Mouse (Mus musculus) heart, postnatal 36 days (tissue): ENCODE data around the gene Pawr. TPM values are rescaled to one million over a fixed set of nuclear protein-coding genes. Genes with fewer than 3 reads are reported as not detected.

ENCODE experiments used
- DNase-seq, 2 experiments: peaks; one replicate each; pipeline ENCODE4 v3.0.0; 2021 to 2022
- intact Hi-C: fragments of 180-260 bp; cut with DNase I; formaldehyde crosslinking; loops from one replicate; pipeline ENCODE4 v1.15.1; 2025
- total RNA-seq, 2 experiments: library from RNA; stranded (reverse); gene quantifications; 2 replicates each; pipeline ENCODE4 v1.2.3; 2021

The Pawr gene
- total RNA-seq, 2 experiments from 2014 or later = 3.2 to 3.5 TPM

DNA sequence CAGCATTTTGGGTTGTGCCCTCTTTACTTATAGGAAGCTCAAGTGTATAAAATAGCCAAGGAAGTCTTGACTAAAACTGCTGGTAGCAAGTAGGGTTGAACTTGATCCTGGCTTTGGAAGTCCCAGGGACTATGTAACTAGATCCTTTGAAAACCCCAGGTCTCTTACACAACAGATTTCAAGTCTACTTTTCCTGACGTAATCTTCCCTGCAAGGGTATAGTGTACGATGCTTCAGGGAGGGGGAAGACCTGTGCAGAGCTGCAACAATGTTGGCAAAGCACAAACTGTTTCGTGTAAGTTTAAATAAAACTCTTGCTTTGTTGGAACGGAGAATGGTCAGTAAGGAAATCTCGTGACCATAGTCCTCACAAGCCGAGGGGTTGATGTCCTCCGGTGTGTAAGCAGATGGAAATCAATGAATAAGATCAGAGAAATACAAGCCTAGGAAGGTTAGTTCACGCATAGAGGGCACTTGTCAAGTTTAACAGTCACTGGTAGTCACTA is 56.5 kb downstream of the Pawr start:
- intact Hi-C loops = no loop called here
- DNase-seq = no peak

DNA sequence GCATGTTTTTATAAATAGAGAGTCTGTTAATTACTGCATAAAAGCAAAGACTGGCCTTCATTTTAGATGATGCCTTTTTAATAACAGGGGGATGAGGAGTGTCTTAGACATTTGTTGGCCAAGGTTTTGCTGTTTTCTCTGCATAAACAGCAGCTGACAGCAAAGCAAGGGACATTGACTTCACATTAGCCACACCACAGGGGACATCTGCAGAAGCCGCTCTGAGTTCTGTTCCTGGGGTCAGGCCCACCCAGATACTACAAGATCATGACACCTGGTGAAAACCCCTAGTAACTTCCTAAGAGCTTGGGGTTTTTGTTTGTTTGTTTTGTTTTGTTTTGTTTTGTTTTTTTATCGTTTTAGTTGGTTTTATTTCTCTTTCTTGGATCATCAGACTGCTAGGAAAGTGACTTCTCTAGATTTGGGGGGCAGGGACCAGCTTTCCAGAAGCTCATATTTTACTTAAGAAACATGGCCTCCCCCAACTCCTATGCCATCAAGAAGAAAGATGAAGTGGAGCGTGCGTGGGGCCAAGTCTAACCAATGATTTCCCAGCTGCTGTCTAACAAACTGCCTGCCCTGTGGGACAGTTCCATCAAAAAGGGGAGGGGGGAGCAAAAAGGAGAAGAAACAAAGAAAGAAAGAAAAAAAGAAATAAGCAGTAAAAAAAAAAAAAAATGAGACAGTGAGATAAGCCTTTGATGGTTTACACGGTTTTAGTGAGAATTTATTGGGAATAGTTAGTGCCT is 57.4 kb downstream of the Pawr start:
- DNase-seq = no peak
- intact Hi-C loops = no loop called here

DNA sequence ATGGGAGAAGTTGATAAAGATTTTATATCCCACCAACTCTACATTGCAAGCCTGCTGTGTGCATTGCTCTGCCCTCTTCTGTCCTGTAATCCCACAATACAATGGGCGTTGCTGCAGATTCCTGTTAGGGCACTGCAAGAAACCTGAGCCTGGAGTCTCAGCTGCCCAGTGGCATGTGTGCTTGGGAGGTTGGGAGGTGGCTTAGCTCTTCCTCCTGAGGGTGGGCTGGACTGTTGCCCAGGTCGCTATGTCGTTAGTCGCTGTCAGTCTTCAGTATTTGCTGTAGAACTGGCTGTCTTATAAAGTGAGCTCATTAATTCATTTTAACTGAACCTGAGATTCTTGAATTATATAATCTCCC is 58.0 kb downstream of the Pawr start:
- no peak for DNase-seq

DNA sequence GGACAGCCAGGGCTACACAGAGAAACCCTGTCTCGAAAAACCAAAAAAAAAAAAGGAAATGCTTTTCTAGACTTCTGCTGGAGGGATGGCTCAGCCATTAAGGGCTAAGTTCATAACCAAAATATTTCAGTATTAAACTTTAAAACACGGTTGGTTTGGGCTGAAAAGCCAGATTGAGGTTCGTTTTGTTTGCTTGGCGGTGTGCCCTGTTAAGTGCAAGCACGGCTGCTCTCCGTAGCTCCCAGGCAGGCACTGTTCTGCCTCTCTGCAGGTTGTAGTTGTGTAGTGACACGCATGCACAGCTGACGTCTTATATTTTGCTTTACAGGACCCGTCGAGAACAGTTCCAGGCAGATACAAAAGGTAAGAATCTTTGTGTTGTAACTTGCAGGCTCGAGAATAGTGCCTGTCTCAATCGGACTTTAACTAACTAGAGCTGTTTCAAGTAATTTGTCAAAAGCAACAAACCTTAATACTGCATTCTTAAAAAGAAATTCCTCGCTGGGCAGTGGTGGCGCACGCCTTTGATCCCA is 59.5 kb downstream of the Pawr start:
- no peak for DNase-seq
- intact Hi-C loops = no loop called here

More for the DNA sequence above, 58.0 kb downstream of the Pawr start:
- intact Hi-C loops = no loop called here

DNA sequence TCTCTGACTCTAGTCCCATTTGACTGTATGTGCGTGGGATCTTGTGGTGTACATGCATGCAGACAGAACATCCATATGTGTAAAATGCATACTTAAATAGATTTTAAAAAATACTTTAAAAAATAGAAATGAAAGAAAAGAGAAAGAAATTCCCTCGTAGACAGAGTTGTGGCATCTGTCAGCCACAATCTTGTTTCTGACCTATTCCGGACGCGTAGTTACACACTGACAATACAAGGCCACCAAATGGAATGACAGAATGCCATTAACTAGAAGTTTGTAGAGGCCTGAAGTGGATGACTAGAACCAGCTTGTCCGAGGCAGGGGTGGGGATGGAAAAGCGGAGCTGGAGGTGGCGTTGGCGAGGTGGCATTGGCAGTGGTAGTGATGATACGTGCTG is 60.2 kb downstream of the Pawr start:
- intact Hi-C loops = no loop called here
- DNase-seq = no peak

DNA sequence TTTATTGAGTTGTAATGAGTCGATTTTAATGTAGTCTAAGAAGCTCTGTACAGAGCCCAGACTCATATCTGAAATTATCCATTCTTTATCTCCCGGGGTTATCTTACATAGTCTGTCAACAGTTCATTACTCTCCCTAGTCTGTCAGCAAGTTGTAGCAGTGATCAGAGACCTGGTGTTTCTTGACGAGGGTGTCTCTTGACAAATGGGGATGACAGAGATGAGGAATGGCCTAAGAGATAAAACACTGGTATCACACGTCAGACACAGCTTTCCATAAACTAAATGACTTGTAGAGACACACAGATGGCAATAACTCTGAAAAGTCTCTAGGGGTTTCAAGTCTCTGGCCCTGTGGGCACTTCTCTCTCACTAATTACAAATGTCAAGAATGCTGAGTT is 62.4 kb downstream of the Pawr start:
- DNase-seq = no peak
- intact Hi-C loops = no loop called here

DNA sequence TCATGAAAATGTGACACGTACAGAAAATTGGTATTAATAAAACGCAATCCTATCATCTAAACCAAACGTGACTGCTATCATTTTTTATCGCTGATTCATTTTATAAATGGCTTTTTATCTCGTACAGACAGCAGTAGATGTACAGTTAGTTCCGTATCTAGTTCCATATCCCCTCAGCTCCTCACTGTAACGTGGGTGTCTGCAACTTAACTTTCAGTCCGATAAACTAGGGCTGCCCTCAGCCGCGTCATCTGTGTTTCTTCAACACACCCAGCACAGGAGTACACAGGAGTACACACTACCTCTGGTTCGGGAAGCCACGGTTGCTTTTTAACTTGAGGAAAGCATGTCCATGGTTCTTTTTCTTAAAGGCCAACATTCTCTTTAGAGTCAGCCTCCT is 63.3 kb downstream of the Pawr start:
- DNase-seq = no peak
- intact Hi-C loops = no loop called here

DNA sequence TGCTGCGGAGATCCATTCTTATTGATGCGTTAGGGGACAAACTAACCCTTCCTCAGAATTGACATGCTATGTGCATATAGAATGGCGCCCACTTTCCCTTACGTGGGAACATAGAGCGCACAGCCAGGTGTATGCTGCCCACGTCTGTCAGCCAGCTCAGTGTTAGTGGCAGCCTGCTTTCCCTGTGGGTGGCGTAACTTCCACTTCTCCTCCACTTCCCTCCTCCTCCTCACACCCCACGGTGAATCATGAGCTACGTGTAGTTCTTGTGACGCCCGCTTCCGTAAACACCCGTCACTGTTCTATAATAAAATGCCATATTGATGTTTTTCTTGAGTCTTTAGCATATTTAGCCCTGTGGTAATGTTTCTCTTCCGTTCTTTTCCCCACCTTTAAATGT is 63.7 kb downstream of the Pawr start:
- intact Hi-C loops = no loop called here
- no peak for DNase-seq

DNA sequence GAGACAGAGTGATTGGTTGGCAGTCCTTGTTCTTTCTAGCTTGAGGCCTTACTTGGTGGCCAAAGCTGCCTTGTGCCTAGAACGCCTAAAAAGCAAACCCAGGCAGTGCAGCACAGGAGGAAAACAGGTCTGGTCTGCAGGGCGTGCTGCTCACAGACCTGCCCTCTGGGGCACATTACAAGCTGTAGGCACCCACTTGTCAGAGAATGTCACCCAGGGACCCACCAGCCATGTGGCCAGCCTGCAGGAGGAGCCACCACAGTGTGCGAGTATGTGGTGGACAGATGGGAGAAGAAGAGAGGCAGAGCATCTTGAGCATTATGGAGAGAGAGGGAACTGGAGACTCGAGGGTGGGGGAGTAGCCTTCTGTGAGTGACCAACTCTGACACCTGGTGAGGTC is 70.8 kb downstream of the Pawr start:
- DNase-seq = no peak
- intact Hi-C loops = no loop called here

DNA sequence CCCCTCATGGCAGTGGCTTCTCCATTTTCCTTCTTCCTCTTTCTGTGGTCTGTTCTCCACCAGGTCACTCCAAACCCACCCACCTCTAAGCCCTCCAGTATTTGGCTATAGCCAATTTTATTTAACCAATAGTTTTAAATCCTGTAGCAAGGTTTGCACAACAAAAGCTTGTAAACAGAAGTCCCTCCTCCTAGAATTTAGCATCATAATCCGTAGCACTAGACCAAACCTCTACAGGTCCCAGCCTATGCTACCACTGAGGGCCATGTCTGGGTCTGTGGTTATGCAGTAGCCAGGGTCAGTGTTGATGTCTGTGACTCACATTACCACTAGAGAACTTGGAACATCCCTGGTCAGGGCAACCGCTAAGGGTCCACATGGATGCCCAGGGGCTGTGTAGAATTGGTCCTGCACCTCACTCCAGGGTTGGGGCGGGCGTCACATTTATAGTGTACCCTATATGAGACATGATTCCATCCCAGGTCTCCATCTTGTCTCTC is 71.5 kb downstream of the Pawr start:
- no peak for DNase-seq
- intact Hi-C loops = no loop called here

DNA sequence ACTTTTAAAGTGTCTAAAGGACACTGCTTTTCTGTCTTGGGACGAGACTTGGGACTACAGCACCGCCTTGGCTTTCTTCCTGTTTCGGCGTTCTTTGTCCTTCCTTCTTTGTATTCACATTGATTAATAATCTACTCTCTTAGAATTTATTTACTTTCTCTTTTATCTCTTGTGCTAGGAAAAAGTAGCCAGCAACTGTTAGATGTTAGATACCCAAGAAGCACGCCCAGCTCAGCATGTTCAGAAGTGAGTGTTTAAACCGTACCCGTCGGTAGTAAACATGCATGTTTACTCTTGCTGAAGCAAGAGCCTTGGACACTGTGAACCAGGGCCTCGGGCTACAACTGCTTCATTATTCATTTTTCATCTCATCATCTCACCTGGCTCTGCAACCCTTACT is 72.2 kb downstream of the Pawr start:
- intact Hi-C loops = no loop called here
- DNase-seq = no peak

DNA sequence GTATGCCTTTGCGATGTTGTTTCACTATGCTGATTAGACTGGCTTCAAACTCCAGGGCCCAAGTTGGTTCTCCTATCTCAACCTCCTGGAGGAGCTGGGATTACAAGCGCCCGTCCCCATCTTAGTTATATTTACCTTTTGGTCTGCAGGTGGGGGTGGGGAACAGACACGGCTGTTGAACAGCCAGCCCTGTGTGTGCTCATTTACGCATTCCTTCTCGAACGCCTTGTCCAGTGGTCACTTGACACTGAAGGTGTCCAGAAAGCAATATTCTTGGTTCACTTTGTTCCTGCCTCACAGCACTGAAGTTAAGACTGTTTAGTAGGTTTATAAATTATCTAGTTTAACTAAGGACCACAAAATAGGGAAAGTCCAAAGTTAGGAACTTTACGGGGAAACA is 73.2 kb downstream of the Pawr start:
- intact Hi-C loops = no loop called here
- no peak for DNase-seq

DNA sequence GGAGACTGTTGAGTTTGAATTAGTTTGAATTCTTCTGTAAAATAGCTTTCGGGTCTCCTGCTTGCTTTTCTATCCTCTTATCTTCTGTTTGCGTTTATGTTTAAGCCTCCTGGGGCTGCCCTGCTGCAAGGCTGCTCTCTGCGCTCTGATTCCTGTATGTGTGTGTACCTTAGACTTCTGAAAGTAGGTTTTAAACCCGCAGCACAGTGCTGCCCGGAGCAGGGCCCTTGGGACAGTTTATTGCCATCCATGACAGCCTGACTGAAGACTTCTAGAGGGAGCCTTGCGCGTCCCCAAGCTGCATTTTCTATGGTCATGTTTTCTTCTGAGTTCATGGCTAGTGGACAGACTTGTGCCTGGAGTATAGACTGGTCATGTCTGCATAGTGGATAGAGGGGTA is 74.0 kb downstream of the Pawr start:
- intact Hi-C loops = no loop called here
- DNase-seq = no peak

DNA sequence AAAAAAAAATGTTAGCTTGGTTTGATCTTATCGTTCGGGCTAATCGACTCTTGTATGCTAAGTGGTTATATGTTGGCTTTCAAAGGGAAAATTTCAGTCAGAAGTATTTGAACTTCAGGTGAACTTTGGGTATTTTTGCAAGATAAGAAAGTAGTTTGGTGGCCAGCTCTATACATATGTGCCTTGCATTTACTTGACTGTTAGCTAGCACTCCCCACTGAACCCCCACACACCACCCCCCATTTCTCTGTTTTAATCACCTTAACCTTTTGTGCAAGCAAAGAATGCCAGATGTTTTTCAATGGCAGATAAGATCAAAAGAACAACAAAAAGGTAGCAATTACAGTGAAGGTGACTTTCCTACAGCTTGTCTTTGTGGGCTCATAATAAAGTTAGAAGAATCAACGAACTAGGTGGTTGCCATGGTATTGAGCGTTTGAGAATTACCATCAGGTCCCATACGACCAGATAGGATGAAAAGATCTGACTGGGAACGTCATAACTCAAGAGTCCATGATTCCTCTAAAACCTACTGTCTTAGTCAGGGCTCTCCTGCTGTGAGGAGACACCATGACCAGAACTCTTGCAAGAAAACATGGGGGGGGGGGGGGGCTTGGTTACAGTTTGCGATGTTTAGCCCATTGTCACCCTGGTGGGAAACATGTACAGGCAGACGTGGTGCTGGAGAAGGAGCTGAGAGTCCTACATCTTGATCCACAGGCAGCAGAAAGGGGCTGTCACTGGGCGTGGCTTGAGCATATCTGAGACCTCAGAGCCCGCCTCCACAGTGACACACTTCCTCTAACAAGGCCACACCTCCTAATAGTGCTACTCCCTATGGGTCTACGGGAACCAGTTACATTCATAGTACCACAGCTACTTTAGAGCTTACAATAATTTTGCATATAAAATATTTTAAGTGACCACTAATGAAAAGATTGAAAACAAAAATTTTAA is 75.2 kb downstream of the Pawr start:
- intact Hi-C loops = no loop called here
- DNase-seq = no peak

DNA sequence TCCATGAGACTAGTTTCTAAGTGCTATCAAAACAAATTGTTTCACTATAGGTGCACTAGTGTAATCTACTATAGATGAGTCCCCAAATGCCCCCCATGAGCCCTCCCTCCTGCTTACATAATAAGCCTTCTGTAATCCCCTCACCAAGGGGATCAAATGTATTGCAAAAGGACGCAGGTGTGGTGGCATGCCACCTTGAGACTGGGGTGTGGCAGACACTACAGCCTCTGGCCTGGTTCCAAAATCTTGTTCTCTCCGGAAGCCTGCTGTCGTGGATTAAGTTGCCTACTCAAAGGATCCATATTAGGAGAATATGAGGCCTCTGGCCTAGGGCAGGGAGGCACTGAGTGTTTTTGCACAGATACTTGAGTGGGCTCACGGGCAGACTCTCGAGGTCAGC is 76.1 kb downstream of the Pawr start:
- DNase-seq = no peak
- intact Hi-C loops = no loop called here

DNA sequence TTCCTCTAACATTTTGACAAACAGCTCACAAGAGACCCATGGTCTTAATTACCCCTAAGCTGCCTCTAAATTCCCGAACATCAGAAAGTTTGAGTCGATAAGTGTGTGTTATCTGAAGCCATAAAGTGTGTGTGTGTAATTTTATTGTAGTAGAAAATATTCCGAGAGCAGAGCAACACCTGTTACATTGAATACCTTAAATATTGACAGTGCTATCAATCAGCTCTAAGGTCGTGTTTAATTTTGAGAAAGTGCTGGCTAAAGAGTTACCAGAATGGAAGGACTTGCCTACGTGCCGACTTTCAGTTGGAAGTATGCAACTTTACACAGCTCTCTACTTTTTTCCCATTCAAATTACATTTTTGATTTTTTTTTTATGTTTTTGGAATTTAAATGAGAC is 76.5 kb downstream of the Pawr start:
- intact Hi-C loops = no loop called here
- DNase-seq = no peak

DNA sequence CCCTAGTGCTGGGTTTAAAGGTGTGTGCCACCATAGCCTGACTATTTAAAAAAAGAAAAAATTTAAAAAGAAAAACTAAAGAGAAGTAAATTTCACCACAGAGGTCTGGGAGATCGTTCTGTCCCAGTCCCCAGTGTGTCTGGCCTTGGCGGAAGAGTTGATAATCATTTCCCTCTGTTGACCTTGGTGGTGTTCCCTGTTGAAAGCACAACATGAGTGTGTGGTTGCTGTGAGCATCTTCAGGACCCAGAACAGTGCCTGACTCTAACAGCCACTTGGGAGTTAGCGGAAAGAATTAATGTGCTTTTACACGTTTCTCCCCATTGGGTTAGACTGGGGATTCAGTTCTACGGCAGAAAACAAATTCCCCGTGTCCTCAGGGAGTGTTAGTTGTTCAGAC is 77.1 kb downstream of the Pawr start:
- no peak for DNase-seq
- intact Hi-C loops = no loop called here

DNA sequence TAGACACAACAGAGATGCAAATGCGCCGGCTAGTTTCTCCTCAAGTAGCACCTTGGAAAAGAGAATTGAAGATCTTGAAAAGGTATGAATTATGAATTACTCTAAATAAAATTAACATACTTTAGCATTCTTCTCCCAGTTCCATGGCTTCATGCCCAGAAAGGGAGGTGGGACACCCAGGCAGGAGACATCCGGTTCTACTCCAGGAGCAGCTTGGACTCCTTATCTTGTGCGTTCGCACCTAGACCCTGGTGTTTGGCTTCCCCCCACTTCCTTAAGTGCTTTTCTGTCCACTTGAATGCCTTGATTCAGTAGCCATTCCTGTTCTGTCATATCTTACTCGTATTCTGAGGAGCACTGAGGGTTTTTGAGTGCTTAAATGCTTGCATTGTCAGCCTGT is 77.6 kb downstream of the Pawr start:
- DNase-seq = no peak
- intact Hi-C loops = no loop called here

DNA sequence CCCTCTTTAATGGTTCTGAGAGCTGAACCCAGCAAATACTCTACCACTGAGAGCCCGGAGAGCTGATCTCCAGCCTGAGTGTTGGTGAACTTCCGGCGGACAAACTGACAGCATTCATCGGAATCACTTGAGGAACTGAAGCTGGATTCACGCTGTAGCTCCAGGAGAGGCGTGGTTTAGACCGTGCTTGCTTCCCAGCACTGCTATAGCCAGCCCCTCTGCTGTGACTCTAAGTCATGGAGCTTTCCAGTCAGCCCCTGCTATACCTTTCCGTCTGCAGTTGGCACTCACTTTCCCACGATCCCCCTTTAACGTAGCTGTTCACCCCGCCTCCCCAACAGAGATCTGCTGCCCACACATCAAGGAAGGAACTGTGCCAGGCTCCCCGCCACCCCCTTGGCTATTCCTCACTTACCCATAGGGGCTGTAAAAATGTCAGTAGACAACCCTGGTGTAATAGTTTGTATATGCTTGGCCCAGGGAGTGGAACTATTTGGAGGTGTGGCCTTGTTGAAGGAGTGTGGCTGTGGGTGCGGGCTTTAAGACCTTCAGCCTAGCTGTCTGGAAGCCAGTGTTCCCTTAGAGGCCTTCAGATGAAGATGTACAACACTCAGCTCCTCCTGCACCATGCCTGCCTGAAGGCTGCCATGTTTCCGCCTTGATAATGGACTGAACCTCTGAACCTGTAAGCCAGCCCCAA is 83.2 kb downstream of the Pawr start:
- intact Hi-C loops = no loop called here
- DNase-seq = no peak

DNA sequence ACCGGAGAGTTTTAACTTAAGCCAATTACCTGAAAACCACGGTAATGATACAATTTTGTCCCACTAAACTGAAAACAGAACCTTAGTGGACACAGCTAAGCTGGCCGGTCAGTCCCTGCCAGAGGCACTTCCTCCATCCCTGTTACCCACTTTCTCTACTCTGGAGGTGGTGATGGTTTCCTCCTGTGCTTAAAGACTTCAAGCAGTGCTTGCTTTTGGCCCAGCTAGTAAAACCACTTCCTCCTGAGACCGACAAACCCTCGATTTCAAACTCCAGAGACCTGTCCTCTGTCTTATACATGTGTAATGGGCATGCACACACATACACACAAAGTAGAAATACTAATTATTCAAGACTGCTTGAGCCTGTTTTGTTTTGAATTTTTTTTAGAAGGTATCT is 85.5 kb downstream of the Pawr start:
- intact Hi-C loops = no loop called here
- no peak for DNase-seq

DNA sequence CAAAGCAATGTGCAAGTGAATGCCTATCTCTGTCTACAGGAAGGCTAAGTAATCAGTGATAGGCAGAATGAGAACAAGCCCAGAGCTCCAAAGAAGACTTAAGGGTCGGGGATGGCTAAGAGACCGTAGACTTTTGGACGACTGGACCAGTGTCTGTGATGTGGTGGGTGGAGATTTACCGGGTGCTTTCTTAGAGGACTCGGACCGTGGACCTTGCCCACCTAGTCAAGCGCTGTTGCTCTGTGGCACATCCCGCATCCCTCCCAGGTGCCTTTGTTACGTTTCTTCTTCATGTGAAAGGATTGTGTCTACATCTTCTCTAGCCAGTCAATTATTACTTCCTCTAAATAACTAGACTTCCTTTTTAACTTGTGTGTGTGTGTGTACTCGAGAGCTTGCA is 98.6 kb downstream of the Pawr start:
- DNase-seq = no peak
- intact Hi-C loops = no loop called here
